Mouse (Mus musculus) MEL (cell line): ENCODE data around the gene Sapcd2. TPM values are rescaled to one million over a fixed set of nuclear protein-coding genes. Genes with fewer than 3 reads are reported as not detected.

Experiments
- DNase-seq: peaks from one replicate; pipeline ENCODE4 v3.0.0; 2011; ENCODE audit warnings: low read depth, low spot score
- H3K27ac ChIP-seq: 2 replicates; pipeline ENCODE4 v1.5.1; 2012; ENCODE audit warnings: low read depth, mild to moderate bottlenecking, control low read depth, low read length, moderate library complexity; ENCODE audit not compliant: control insufficient read depth
- H3K27me3 ChIP-seq, 2 experiments: fragments of 150-350 bp in 1 of 2; sonication (generic) in 1 of 2; 2 replicates each; pipeline ENCODE4 v1.6.1; 2012; ENCODE audit warnings: low read length in 2 of 2, mild to moderate bottlenecking in 2 of 2, improper control_type of control experiment in 1 of 2, moderate library complexity in 1 of 2; ENCODE audit not compliant: insufficient read depth in 2 of 2, control insufficient read depth in 1 of 2
- H3K36me3 ChIP-seq, 2 experiments: 2 replicates each; pipeline ENCODE4 v1.6.1; 2012 to 2014; ENCODE audit warnings: low read length in 2 of 2, improper control_type of control experiment in 1 of 2, inconsistent platforms in 1 of 2, mild to moderate bottlenecking in 1 of 2; ENCODE audit not compliant: insufficient read depth in 2 of 2, control insufficient read depth in 1 of 2
- H3K4me1 ChIP-seq, 2 experiments: fragments of 150-350 bp in 1 of 2; sonication (generic) in 1 of 2; 2 replicates each; pipeline ENCODE4 v1.6.1; 2012; ENCODE audit warnings: low read length in 2 of 2, improper control_type of control experiment in 1 of 2, mild to moderate bottlenecking in 1 of 2; ENCODE audit not compliant: insufficient read depth in 2 of 2, control insufficient read depth in 1 of 2
- H3K4me3 ChIP-seq, 2 experiments: fragments of 150-350 bp in 1 of 2; sonication (generic) in 1 of 2; 2 replicates each; pipeline ENCODE4 v1.5.1; 2012; ENCODE audit warnings: low read depth in 2 of 2, low read length in 2 of 2, mild to moderate bottlenecking in 2 of 2, moderate library complexity in 2 of 2, control low read depth in 1 of 2, improper control_type of control experiment in 1 of 2; ENCODE audit not compliant: control insufficient read depth in 1 of 2, insufficient read depth in 1 of 2
- H3K79me2 ChIP-seq: 2 replicates; pipeline ENCODE4 v1.6.1; 2012; ENCODE audit warnings: mild to moderate bottlenecking, low read length, moderate library complexity; ENCODE audit not compliant: control insufficient read depth, poor library complexity, insufficient read depth
- H3K9ac ChIP-seq: 2 replicates; pipeline ENCODE4 v1.6.1; 2012; ENCODE audit warnings: low read depth, mild to moderate bottlenecking, control low read depth, low read length, moderate library complexity; ENCODE audit not compliant: control insufficient read depth, poor library complexity, severe bottlenecking
- H3K9me3 ChIP-seq: fragments of 150-350 bp; sonication (generic); replicated peaks from 2 replicates; pipeline ENCODE4 v1.6.1; 2012; ENCODE audit warnings: mild to moderate bottlenecking, low read length, improper control_type of control experiment, moderate library complexity; ENCODE audit not compliant: insufficient read depth
- BHLHE40 ChIP-seq: IDR thresholded peaks from 2 replicates; pipeline ENCODE4 v1.6.1; 2012; ENCODE audit warnings: low read depth, mild to moderate bottlenecking, inconsistent platforms, low read length, improper control_type of control experiment, borderline replicate concordance
- CHD1 ChIP-seq: IDR thresholded peaks from 2 replicates; pipeline ENCODE4 v1.6.1; 2012; ENCODE audit warnings: low read depth, mild to moderate bottlenecking, inconsistent platforms, low read length, improper control_type of control experiment
- CHD2 ChIP-seq: IDR thresholded peaks from 2 replicates; pipeline ENCODE4 v1.6.1; 2011; ENCODE audit warnings: low read length, improper control_type of control experiment
- E2F4 ChIP-seq: IDR thresholded peaks from 2 replicates; pipeline ENCODE4 v1.6.1; 2011; ENCODE audit warnings: low read depth, low read length, improper control_type of control experiment, borderline replicate concordance
- ELF1 ChIP-seq: IDR thresholded peaks from 2 replicates; pipeline ENCODE4 v1.6.1; 2014; ENCODE audit warnings: low read depth, mild to moderate bottlenecking, inconsistent platforms, low read length, improper control_type of control experiment, moderate library complexity
- EP300 ChIP-seq, 2 experiments: IDR thresholded peaks; 2 replicates each; pipeline ENCODE4 v1.6.1; 2011; ENCODE audit warnings: improper control_type of control experiment in 2 of 2, low read length in 2 of 2, low read depth in 1 of 2, mild to moderate bottlenecking in 1 of 2
- GABPA ChIP-seq: IDR thresholded peaks from 2 replicates; pipeline ENCODE4 v1.6.1; 2012; ENCODE audit warnings: low read depth, mild to moderate bottlenecking, inconsistent platforms, low read length, improper control_type of control experiment, moderate library complexity
- GATA1 ChIP-seq: IDR thresholded peaks from 2 replicates; pipeline ENCODE4 v1.6.1; 2011; ENCODE audit warnings: low read depth, low read length, improper control_type of control experiment
- HCFC1 ChIP-seq: IDR thresholded peaks from 2 replicates; pipeline ENCODE4 v1.6.1; 2012; ENCODE audit warnings: low read depth, mild to moderate bottlenecking, inconsistent platforms, low read length, improper control_type of control experiment, moderate library complexity
- JUND ChIP-seq: IDR thresholded peaks from 2 replicates; pipeline ENCODE4 v1.6.1; 2011; ENCODE audit warnings: low read depth, mild to moderate bottlenecking, improper control_type of control experiment, low read length
- KAT2A ChIP-seq: conservative IDR thresholded peaks from 2 replicates; pipeline ENCODE4 v1.6.1; 2012; ENCODE audit warnings: low read depth, low read length, improper control_type of control experiment, inconsistent platforms
- MAFK ChIP-seq: IDR thresholded peaks from 2 replicates; pipeline ENCODE4 v1.6.1; 2011; ENCODE audit warnings: low read depth, mild to moderate bottlenecking, low read length, improper control_type of control experiment, borderline replicate concordance
- MAX ChIP-seq: IDR thresholded peaks from 2 replicates; pipeline ENCODE4 v1.6.1; 2011; ENCODE audit warnings: low read length, improper control_type of control experiment
- MAZ ChIP-seq: IDR thresholded peaks from 2 replicates; pipeline ENCODE4 v1.6.1; 2012; ENCODE audit warnings: low read depth, mild to moderate bottlenecking, inconsistent platforms, low read length, improper control_type of control experiment
- MEF2A ChIP-seq: IDR thresholded peaks from 2 replicates; pipeline ENCODE4 v1.6.1; 2014; ENCODE audit warnings: low read depth, mild to moderate bottlenecking, inconsistent platforms, low read length, improper control_type of control experiment; ENCODE audit not compliant: poor library complexity, insufficient replicate concordance, severe bottlenecking; ENCODE audit errors: extremely low read depth
- MXI1 ChIP-seq: IDR thresholded peaks from 2 replicates; pipeline ENCODE4 v1.6.1; 2011; ENCODE audit warnings: mild to moderate bottlenecking, low read depth, low read length, improper control_type of control experiment
- MYB ChIP-seq: IDR thresholded peaks from 2 replicates; pipeline ENCODE4 v1.6.1; 2011; ENCODE audit warnings: mild to moderate bottlenecking, low read depth, low read length, improper control_type of control experiment
- MYC ChIP-seq: IDR thresholded peaks from 2 replicates; pipeline ENCODE4 v1.6.1; 2011; ENCODE audit warnings: low read depth, mild to moderate bottlenecking, low read length, improper control_type of control experiment, moderate library complexity
- NELFE ChIP-seq: IDR thresholded peaks from 2 replicates; pipeline ENCODE4 v1.6.1; 2011; ENCODE audit warnings: low read depth, low read length, improper control_type of control experiment
- POLR2A ChIP-seq, 2 experiments: IDR thresholded peaks; 2 replicates each; pipeline ENCODE4 v1.6.1; 2011 to 2012; ENCODE audit warnings: low read length in 2 of 2, mild to moderate bottlenecking in 2 of 2, control low read depth in 1 of 2, improper control_type of control experiment in 1 of 2, low read depth in 1 of 2, moderate library complexity in 1 of 2; ENCODE audit not compliant: control insufficient read depth in 1 of 2, insufficient read depth in 1 of 2, poor library complexity in 1 of 2
- POLR2AphosphoS2 ChIP-seq: IDR thresholded peaks from 2 replicates; pipeline ENCODE4 v1.6.1; 2011; ENCODE audit warnings: low read length, improper control_type of control experiment
- POLR2AphosphoS5 ChIP-seq: IDR thresholded peaks from 2 replicates; pipeline ENCODE4 v1.6.1; 2012; ENCODE audit warnings: low read depth, borderline replicate concordance, mild to moderate bottlenecking, inconsistent platforms, low read length, moderate library complexity, mixed read lengths
- RAD21 ChIP-seq: IDR thresholded peaks from 2 replicates; pipeline ENCODE4 v1.6.1; 2011; ENCODE audit warnings: mild to moderate bottlenecking, low read depth, low read length, improper control_type of control experiment
- RCOR1 ChIP-seq: IDR thresholded peaks from 2 replicates; pipeline ENCODE4 v1.6.1; 2012; ENCODE audit warnings: low read depth, mild to moderate bottlenecking, inconsistent platforms, low read length, improper control_type of control experiment
- SIN3A ChIP-seq: IDR thresholded peaks from 2 replicates; pipeline ENCODE4 v1.6.1; 2012; ENCODE audit warnings: low read length, improper control_type of control experiment, inconsistent platforms
- SMC3 ChIP-seq: IDR thresholded peaks from 2 replicates; pipeline ENCODE4 v1.6.1; 2011; ENCODE audit warnings: low read depth, low read length, improper control_type of control experiment
- TAL1 ChIP-seq: IDR thresholded peaks from 2 replicates; pipeline ENCODE4 v1.6.1; 2012; ENCODE audit warnings: mild to moderate bottlenecking, inconsistent platforms, low read length, moderate library complexity, mixed read lengths
- TBP ChIP-seq: IDR thresholded peaks from 2 replicates; pipeline ENCODE4 v1.8.0; 2011; ENCODE audit warnings: low read depth, low read length, improper control_type of control experiment
- UBTF ChIP-seq: IDR thresholded peaks from 2 replicates; pipeline ENCODE4 v1.6.1; 2012; ENCODE audit warnings: low read depth, mild to moderate bottlenecking, inconsistent platforms, low read length, improper control_type of control experiment, moderate library complexity, borderline replicate concordance; ENCODE audit not compliant: insufficient read depth
- USF1 ChIP-seq: IDR thresholded peaks from 2 replicates; pipeline ENCODE4 v1.6.1; 2014; ENCODE audit warnings: low read depth, mild to moderate bottlenecking, inconsistent platforms, low read length, improper control_type of control experiment, moderate library complexity
- USF2 ChIP-seq, 2 experiments: IDR thresholded peaks; 2 replicates each; pipeline ENCODE4 v1.6.1; 2011 to 2012; ENCODE audit warnings: improper control_type of control experiment in 2 of 2, low read length in 2 of 2, borderline replicate concordance in 1 of 2, inconsistent platforms in 1 of 2, low read depth in 1 of 2, mild to moderate bottlenecking in 1 of 2; ENCODE audit not compliant: insufficient read depth in 1 of 2
- ZC3H11A ChIP-seq: IDR thresholded peaks from 2 replicates; pipeline ENCODE4 v1.6.1; 2012; ENCODE audit warnings: low read depth, mild to moderate bottlenecking, inconsistent platforms, low read length, improper control_type of control experiment
- ZKSCAN1 ChIP-seq: IDR thresholded peaks from 2 replicates; pipeline ENCODE4 v1.6.1; 2012; ENCODE audit warnings: low read depth, mild to moderate bottlenecking, inconsistent platforms, low read length, improper control_type of control experiment, moderate library complexity
- ZMIZ1 ChIP-seq: IDR thresholded peaks from 2 replicates; pipeline ENCODE4 v1.6.1; 2012; ENCODE audit warnings: low read depth, mild to moderate bottlenecking, inconsistent platforms, low read length, improper control_type of control experiment, moderate library complexity
- ZNF384 ChIP-seq: IDR thresholded peaks from 2 replicates; pipeline ENCODE4 v1.6.1; 2012; ENCODE audit warnings: low read depth, mild to moderate bottlenecking, inconsistent platforms, low read length, improper control_type of control experiment
- polyA plus RNA-seq, 2 experiments: library from polyadenylated mRNA; stranded (reverse) in 1 of 2; unstranded in 1 of 2; fragments of >175 nt in 1 of 2; fragments of >200 nt in 1 of 2; gene quantifications; 2 replicates each; pipeline versions ENCODE4 v1.2.1 to v1.2.4; 2012; ENCODE audit warnings: low replicate concordance in 2 of 2, low read depth in 1 of 2; ENCODE audit not compliant: insufficient read length in 2 of 2, insufficient read depth in 1 of 2, missing spikeins in 1 of 2
- total RNA-seq: library from RNA; depleted of rRNA; stranded (reverse); fragments of 300-350 nt; gene quantifications from 2 replicates; pipeline ENCODE4 v1.2.3, GENCODE M21; 2012; rRNA removed

Gene Sapcd2
- total RNA-seq (39.7 and 51.9 TPM in 2 replicates), polyA plus RNA-seq (10 to 100 TPM in 1 of 2 experiments, not detected in 1; 58.2 TPM)

GRCm38 (mm10) chr2:25371764-25372643 is at the start of gene Sapcd2:
TSS of gene Sapcd2 (plus strand) at chr2:25372321.
- peaks cover 18% of the 10 kb centered on the region for H3K79me2 ChIP-seq
- peaks cover 4 to 16% of the 10 kb centered on the region in 2 experiments for H3K4me1 ChIP-seq
- H3K36me3 ChIP-seq, result peaks cover 0 to 7% of the 10 kb centered on the region in 2 experiments; a peak in 3 of 4 replicates
- H3K27ac ChIP-seq, result peak within 1 kb of the TSS; percentile 75
- H3K27me3 ChIP-seq, result no peaks in the 10 kb centered on the region
- peak within 1 kb of the TSS; percentile 86 for H3K9ac ChIP-seq
- peak; percentile 96 for DNase-seq
- peak within 1 kb of the TSS; percentile 85 to 86 for H3K4me3 ChIP-seq
- H3K9me3 ChIP-seq, result no peaks in the 10 kb centered on the region
- TF ChIP-seq TAL1, result no peak
- peak; percentile 95 for TF ChIP-seq POLR2AphosphoS2
- TF ChIP-seq POLR2A (IDR thresholded peaks at IDR 0.05; ENCODE audit: control insufficient read depth in 1 of 2, insufficient read depth in 1 of 2, low read depth in 1 of 2, low read length in 2 of 2, poor library complexity in 1 of 2), result peak; percentile 86 to 96
- no peak for TF ChIP-seq UBTF
- no peak for TF ChIP-seq SMC3
- no peak for TF ChIP-seq JUND
- no peak for TF ChIP-seq USF2 (IDR thresholded peaks at IDR 0.05; ENCODE audit: borderline replicate concordance in 1 of 2, insufficient read depth in 1 of 2, low read depth in 1 of 2, low read length in 2 of 2)
- 0 out of 2 replicates have a peak, but pooled peaks have one; percentile 29 for TF ChIP-seq USF1
- peak; percentile 67; the same call in 1 of the 2 replicates for TF ChIP-seq ELF1
- no peak for TF ChIP-seq MYB
- peak; percentile 57; the same call in 1 of the 2 replicates for TF ChIP-seq POLR2AphosphoS5
- TF ChIP-seq E2F4, result no peak
- no peak for TF ChIP-seq GATA1
- TF ChIP-seq KAT2A, result 0 out of 2 replicates have a peak, but pooled peaks have one; percentile 48
- TF ChIP-seq MXI1, result peak; percentile 78
- no peak for TF ChIP-seq EP300 (IDR thresholded peaks at IDR 0.05; ENCODE audit: low read depth in 1 of 2, low read length in 2 of 2)
- no peak for TF ChIP-seq ZC3H11A
- TF ChIP-seq SIN3A, result peak; percentile 84; the same call in 1 of the 2 replicates
- peak; percentile 92 for TF ChIP-seq NELFE
- TF ChIP-seq BHLHE40, result no peak
- 0 out of 2 replicates have a peak, but pooled peaks have one; percentile 19 for TF ChIP-seq RCOR1
- no peak for TF ChIP-seq RAD21
- no peak for TF ChIP-seq MAFK
- TF ChIP-seq MEF2A, result no peak
- no peak for TF ChIP-seq ZKSCAN1
- TF ChIP-seq ZNF384, result no peak
- peak; percentile 79 for TF ChIP-seq MAX
- TF ChIP-seq HCFC1, result peak; percentile 71
- no peak for TF ChIP-seq CHD2
- TF ChIP-seq CHD1, result no peak
- no peak for TF ChIP-seq GABPA
- peak; percentile 95 for TF ChIP-seq TBP
- TF ChIP-seq ZMIZ1, result peak; percentile 86
- TF ChIP-seq MAZ, result no peak
- TF ChIP-seq MYC, result peak; percentile 72
